Mouse (Mus musculus) lung, postnatal 25 days (tissue): ENCODE results near the gene Crat.

Source experiments
- DNase-seq: peaks from one replicate; pipeline ENCODE4 v3.0.0; 2022; ENCODE audit warnings: low spot score

Crat gene

DNA sequence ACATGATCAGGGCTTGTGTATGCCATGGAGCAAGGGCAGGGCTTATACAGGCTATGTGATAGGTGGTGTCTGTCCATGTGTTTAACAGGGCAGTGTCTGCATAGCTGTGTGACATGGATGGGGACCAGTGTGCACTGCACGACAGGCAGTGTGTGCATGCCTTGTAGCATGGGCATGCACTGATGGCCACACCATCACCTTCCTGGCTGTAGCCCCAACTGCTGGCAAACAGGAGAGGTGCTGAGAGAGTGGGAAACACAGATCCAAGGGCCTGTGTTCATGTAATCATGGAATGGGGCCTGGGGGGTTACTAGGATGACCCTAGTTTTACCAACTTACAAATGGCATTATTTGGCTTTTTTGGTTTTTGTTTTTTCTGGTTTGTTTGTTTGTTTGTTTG lies 11.7 kb downstream of the Crat start:
- no peak for DNase-seq

GRCm38 (mm10) chr2:30402843-30403242 lies 12.8 kb downstream of the Crat start:
- DNase-seq = no peak

- no peak for DNase-seq
Observed at GRCm38 (mm10) chr2:30402351-30402826, 13.2 kb downstream of the Crat start.

DNA sequence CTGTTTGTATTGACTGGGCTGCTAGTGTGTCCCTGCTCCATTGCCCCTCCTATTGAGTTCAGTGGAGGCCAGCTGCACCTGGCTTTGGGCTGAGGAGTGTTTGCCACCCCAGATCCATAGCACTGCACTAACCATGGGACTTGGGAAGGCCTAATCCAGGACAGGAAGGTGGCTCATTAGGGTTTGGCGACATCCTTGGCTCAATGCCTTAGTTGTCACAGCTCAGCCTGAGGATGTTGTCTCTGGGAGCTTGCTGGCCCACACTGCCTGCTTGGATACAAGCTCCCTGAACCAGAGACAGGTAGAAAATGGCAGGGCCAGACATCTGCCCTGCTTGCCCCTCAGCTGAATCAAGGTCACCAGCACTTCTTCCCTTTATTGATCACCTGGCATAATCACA lies 14.0 kb downstream of the Crat start:
- DNase-seq = no peak

DNA sequence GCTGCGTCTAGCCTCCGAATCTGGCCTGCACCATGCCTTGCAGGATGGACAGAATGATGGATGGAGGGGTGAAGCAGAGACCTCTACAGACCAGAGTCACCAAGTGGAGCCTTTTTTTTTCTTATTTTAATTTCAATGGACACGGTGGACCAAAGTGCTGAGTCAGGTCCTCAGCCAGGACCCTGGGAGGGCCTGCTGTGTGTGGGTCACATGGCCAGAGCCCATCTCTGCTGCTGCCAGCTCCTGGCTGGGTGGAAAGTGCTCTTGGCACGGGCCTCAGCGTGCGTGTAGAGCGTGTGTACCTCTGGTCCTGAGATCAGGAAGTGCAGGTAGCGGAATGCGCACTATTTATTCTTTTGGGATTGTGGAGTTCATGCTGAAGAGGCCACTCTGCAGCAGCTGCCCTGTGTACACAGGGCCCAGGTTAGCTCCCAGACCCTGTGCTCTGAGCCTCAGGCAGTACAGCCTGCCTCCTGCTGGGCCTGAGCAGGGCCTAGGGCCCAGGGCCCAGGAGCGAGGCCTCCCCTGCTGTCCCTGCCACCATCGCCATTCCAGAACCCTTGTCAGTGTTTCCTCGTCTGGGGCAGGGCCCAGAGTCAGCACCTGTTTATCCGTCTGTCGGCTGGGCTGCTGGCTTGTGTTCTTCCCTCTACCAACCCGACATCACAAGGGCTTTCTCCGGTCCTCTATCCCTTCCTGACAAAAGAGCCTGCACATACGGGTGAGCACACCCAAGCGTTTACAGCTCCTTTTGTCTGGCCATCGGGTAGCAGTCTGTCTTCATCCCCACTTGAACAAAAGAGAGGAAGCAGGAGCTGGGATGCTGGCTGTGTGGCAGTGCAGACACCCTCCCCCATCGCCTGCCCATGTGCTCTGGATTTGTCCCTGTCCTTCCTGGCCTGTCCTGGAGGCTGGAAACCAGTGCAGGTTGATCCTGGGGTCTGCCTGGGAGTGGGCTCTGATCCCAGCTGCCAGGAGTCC lies 16.1 kb downstream of the Crat start:
- peak; percentile 81 for DNase-seq

DNA sequence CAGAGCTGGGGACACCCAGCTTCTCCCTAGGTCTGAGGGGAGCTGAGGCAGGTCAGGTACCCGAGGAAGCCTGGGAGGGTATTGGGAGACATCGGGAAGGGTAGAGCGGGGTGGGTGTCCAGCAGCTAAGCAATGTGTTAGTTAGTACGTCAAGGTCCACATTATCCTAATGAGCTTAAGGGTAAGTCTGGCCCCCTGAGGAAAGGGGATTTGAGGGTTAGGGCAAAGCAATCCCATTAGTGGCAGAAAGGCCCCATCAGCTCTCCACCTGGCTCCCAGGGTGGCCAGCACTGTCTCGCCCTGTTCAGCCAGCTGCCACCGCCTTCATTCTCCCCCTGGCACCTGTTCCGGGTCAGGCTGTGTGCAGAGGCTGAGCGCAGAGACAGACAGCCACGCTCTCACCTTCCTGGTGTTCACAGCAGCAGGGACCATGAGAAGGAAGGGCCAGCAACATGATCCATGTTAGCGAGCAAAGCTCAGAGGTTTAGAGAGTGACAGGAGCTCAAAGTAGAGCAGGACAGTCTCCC lies 17.6 kb downstream of the Crat start:
- DNase-seq = no peak

DNA sequence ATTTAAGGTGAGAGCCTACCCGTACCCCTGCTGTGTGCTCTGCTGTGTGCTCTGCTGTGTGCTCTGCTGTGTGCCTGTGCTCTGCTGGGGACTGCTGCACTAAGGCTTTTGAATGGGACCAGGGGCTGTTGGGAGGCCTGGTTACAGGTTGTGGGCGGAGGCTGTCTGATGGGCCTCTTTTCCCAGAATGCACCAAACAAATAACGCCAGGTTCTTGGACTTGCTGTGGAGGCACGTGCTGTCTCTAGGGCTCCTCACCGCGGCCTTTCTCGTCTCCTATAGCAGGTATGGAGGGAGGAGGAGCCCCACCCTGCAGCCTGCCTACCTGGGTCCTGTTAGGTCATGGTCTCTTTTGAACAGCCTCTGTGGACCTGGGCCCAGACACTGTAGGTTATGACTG lies 19.4 kb downstream of the Crat start:
- DNase-seq = no peak

DNA sequence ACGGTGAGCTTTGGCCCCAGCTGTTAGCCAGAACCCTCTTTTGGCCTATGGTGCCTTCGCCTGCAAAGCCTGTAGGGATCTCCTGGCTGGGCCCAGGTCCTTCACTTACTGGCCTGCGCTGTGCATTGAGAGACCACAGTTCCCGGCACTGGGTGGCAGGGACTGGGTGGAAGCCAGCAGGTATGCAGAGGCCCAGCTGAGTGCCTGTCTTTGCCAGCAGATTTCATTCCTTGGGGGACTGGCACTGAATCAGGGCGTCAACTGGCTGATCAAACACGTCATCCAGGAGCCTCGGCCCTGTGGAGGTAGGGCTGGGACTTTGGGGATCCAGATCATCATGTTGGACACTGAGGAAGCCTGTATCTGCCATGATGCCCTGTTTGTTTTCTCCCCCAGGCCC lies 19.9 kb downstream of the Crat start:
- DNase-seq = peak; percentile 44

- no peak for DNase-seq
Observed at GRCm38 (mm10) chr2:30393370-30393656, 22.3 kb downstream of the Crat start.

- DNase-seq = peak; percentile 91
Observed at GRCm38 (mm10) chr2:30392577-30393369, 22.8 kb downstream of the Crat start.

DNA sequence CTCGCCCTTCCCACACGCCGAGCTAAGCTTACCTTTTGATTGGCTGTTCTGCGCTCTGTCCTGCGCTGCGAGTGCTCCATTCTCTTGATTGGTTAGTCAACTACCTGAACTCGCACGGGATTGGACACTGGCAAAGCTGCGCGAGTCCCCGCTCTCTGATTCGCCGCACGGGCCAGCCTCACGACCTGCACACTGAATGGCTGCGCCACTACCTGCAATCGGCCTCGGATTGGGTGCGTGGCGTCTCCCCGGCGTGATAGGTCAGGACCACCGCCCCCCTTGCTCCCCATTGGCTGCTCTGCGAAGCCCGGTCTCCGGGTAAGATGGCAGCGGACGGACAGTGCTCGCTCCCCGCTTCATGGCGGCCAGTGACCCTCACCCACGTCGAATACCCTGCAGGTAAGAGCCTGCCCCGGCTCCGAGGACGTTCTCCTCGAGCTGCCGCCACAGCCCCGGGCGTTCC lies 23.5 kb downstream of the Crat start, which contains the start of gene Dolpp1:
Gene Dolpp1 (plus strand): TSS at position 141 of the 463 bp plus-strand sequence.
- peak; percentile 98 for DNase-seq

- no peak for DNase-seq
Observed at GRCm38 (mm10) chr2:30389000-30389399, 26.6 kb downstream of the Crat start.

DNA sequence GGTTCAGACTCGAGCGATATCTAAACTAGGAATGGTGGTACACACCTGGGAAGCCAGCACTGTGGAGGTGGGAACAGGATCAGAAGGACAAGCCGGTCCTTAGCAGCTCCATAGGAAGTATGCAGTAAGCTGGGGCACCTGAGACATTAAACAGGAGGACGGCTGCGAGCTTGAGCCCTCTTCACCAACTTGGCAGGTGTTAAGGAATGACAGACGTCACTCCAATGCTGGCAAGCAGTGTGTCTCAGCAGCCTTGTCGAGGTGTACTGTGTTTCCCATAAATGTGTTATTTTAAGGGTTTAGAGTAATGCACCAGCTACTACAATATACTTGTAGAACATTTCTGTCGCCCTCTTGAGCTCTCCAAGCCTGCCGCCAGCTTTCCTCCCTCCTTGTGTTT lies 28.7 kb downstream of the Crat start:
- no peak for DNase-seq

DNA sequence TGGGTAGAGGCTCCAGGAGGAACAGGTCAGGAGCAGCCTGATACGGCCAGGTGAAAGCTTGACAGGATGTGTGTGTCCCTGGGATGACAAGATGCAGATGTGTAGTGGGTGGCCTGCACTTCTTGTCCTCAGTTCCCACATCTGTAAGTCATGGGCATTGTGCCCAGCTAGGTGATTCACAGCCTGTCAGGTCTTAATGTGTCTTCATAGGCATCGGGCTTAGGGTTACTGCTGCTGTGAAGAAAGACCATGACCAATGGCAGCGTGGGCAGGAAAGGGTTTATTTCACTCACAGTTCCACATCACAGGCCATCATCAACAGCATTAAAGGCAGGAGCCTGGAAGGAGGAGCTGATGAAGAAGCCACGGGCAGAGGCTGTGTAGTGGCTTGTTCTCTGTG lies 30.0 kb downstream of the Crat start:
- no peak for DNase-seq

GRCm38 (mm10) chr2:30384814-30385213 lies 30.8 kb downstream of the Crat start:
- DNase-seq = no peak

DNA sequence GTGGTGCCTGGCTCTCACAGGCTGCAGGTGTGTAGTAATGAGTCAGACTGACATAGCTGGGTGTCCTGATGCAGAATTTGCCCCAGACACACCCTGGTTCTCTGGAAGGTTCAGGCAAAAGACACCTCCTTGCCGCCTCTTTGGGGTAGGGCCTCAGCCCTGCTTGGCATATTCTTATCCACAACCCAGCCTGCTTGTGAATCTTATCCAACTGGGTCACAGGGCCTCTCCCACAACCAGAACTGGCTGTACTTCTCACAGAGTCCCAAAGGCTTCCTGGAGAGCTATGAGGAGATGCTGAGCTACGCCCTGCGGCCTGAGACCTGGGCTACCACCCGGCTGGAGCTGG lies 34.3 kb downstream of the Crat start:
- no peak for DNase-seq

GRCm38 (mm10) chr2:30380564-30381376 lies 34.8 kb downstream of the Crat start:
- no peak for DNase-seq

DNA sequence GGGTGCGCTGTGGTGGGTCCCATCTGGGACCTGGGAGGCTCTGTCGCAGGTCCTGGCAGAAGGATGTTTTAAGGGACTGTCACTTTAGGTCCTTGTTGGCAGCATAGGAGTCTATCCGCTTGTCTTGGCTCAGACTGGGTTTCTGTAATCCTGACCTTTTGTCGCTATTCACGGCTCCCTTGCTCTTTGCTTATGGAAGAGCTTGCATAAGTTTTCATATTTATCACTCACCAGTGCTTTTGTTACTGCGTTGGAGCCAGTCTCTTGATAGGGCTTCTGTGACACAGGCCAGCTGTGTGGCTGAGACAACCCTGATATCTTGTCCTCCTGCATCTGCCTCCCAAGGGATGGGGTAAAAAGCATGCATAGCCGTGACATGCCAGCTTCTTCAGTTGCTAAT lies 36.3 kb downstream of the Crat start:
- DNase-seq = no peak

- no peak for DNase-seq
Observed at GRCm38 (mm10) chr2:30377721-30378120, 37.9 kb downstream of the Crat start.

GRCm38 (mm10) chr2:30375893-30376292 lies 39.7 kb downstream of the Crat start:
- DNase-seq = no peak

GRCm38 (mm10) chr2:30372726-30373125 lies 42.9 kb downstream of the Crat start:
- no peak for DNase-seq

DNA sequence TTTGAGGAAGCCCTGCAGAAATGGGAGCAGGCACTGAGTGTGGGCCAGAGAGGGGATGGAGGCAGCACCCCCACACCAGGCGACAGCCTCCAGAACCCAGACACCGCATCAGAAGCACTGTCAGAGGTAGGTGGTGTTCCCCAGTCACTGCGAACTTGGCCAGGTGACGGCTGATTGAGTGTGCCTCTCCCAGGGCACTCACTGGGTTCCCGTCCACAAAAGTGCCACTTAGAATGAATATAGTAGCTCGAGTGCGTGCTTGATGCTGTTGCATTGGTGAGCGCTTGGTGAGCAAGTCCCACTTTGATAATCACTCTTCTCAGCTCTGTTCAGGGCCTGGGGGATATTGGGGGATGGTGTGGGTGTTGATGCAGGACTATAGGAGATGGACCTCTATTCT lies 44.1 kb downstream of the Crat start:
- DNase-seq = peak; percentile 78
